Mouse (Mus musculus) heart, postnatal 0 days (tissue): ENCODE measurements around the gene Vps33b.

Experiments used
- CTCF ChIP-seq: IDR thresholded peaks from 2 replicates; pipeline ENCODE4 v1.5.1; 2016; ENCODE audit warnings: antibody characterized with exemption, control low read depth, low read depth
- EP300 ChIP-seq: IDR thresholded peaks from 2 replicates; pipeline ENCODE4 v1.6.1; 2016; ENCODE audit warnings: antibody characterized with exemption, low read depth

- TF ChIP-seq CTCF (no peak), EP300 (no peak)
These were observed 354 bp downstream of the Vps33b start for GRCm38 (mm10) chr7:80269751-80270255.
